Mouse (Mus musculus): ENCODE measurements around the gene Cradd. TPM values are rescaled to one million over a fixed set of nuclear protein-coding genes. Genes with fewer than 3 reads are reported as not detected.

Cradd gene
- polyA plus RNA-seq (2012; rRNA removed; ENCODE audit: low replicate concordance) = 12.2 and 18.1 TPM in 2 replicates

DNA sequence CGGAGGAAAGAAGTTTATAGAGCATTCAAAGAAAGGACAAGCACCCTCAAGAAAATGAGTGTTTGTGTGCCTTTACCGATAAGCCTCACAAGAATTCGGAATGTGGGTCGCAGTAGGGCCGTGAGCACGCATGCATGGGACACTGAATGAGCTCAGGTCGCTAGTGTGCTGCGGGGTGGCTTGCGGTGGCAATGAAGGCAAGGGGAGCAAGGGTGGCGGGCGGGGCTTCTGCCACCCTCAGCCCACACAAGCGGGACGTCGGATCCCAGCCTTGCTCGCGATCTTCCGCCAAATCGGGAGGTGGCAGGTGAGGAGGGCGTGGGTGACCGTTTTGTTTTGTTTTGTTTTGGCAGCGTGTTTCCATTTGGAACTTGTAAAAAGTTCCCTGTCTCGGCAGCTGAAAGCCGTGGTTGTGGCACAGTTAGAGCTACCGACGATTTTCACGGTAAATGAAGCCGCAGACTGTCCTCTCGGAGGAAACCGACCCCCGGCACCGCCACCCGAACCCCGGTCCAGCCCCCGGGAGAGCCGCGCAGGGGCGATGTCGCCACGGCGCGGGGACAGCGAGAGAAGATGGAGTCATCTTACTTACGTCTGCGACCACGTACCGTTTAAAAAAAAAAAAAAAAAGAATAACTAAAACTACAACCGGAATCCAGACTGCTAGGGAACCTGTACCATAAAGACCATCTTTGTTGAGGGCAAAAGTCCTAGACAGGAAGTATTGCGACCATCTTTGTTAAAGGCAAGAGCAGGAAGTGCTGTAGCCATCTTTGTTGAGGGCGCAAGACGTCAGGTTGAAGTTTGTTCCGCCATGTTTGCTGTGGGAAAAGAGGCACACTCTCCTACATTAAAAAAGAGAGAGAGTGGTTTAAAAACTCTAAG, at the start of gene Cradd:
Cradd (minus strand) TSS at position 741 of the 885 bp plus-strand sequence.

Other genes starting within 250 kb of the Cradd start
- gene Socs2, start 93.0 kb upstream of the Cradd start, polyA plus RNA-seq (2012; rRNA removed; ENCODE audit: low replicate concordance) = 9.7 and 53.0 TPM in 2 replicates
- gene Mrpl42, start 177.8 kb upstream of the Cradd start, polyA plus RNA-seq (2012; rRNA removed; ENCODE audit: low replicate concordance) = 142 and 174 TPM in 2 replicates
- 69.9 and 71.4 TPM in 2 replicates for gene Ube2n, start 191.0 kb upstream of the Cradd start, polyA plus RNA-seq (2012; rRNA removed; ENCODE audit: low replicate concordance)
- 43.0 and 80.8 TPM in 2 replicates for gene Nudt4, start 240.0 kb upstream of the Cradd start, polyA plus RNA-seq (2012; rRNA removed; ENCODE audit: low replicate concordance)

Measured in subcutaneous adipose tissue, adult 2 months (tissue).